Mouse (Mus musculus) heart, postnatal 36 days (tissue): Measurements from ENCODE around the gene Bckdhb. TPM values are rescaled to one million over a fixed set of nuclear protein-coding genes. Genes with fewer than 3 reads are reported as not detected.
A peak's percentile ranks its signal among the peaks of the same experiment; 100 is the strongest.

Experiments used
- DNase-seq, 2 experiments: peaks; one replicate each; pipeline ENCODE4 v3.0.0; 2021 to 2022
- intact Hi-C: fragments of 180-260 bp; cut with DNase I; formaldehyde crosslinking; loops from one replicate; pipeline ENCODE4 v1.15.1; 2025
- total RNA-seq, 2 experiments: library from RNA; stranded (reverse); gene quantifications; 2 replicates each; pipeline ENCODE4 v1.2.3; 2021

Gene Bckdhb
- total RNA-seq, 2 experiments from 2014 or later, result 85.1 to 112 TPM

DNA sequence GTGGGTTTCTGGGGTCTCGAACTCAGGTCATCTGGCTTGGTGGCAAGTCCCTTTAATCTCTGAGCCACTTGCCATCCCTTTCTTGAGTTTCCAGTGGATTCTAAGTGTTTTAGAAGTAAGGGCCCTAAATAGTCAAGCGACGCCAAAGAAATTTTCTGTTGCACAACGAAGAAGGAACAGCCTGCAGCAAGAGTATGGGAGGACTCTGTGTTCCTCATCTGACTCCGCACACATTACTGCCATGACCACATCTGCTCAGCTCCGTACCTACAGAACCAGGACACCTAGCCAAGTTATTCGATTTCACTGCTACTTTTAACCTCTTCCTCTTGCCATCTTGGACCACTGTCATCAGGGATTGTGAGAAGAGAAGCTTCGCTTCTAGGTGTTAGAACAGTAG, 168.0 kb downstream of the Bckdhb start:
- intact Hi-C loops, result no loop called here
- DNase-seq, result no peak

DNA sequence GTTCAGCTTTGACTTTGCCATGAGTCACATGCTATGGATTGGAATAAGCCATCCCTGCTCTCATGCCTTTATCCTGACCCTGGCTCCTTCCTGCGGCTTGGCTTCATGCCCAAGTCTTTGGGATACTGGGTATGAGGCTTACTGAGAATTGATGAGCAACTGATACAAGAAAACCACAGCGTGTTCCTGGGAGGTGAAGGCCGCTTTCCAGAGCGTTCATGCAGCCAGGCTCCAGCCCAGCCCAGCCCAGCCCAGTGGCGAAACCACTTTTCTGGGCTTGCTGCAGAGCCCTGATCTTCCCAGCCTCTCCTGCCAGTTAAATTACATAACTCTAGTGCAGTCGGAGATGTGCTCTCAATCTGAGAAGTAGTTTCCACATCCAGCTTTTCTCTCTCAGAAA, 169.2 kb downstream of the Bckdhb start:
- intact Hi-C loops, result no loop called here
- DNase-seq, result peak in 1 of 2 experiments; percentile 33

GRCm38 (mm10) chr9:84096484-84097015, 171.6 kb downstream of the Bckdhb start:
- intact Hi-C loops, result no loop called here
- DNase-seq, result no peak

DNA sequence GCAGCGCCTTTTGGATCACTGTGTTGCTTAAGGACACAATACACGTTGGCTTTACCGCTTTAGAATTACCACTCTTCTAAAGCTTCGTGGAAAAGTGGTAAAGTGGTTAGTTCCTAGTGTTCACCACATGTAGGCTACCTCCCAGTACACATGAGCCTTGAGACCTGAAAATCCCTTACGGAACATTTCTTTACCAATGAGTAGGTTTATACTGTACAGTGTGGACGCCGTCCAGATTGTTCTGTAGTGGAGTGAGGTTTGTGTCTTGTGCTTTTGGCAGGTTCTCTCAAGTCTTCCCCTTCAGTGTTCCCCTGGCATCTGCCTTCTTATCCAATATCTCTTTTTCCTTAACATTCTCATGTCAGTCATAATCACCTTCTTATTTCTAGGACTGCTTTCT, 178.4 kb downstream of the Bckdhb start:
- no peak for DNase-seq
- intact Hi-C loops, result no loop called here

DNA sequence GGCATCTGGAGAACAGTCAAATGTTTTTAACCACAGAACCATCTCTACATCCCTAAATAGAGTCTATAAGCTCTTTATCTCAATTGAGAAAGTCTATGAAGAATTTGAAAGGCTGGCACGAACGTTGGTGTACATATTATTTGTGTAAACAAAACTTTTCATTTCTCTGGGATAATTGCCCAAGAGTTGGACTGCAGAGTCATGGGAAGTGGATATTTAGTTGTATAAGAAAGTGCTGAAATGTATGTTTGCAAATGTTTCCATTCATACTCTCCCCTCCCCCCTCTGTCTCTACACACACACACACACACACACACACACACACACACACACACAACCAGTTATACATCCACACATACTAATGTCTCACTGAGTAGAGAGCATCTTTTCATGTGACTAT, 181.5 kb downstream of the Bckdhb start:
- DNase-seq, result no peak
- intact Hi-C loops, result no loop called here

- intact Hi-C loops, result no loop called here
- DNase-seq, result no peak
Observed at GRCm38 (mm10) chr9:84107045-84107813, 182.3 kb downstream of the Bckdhb start.

DNA sequence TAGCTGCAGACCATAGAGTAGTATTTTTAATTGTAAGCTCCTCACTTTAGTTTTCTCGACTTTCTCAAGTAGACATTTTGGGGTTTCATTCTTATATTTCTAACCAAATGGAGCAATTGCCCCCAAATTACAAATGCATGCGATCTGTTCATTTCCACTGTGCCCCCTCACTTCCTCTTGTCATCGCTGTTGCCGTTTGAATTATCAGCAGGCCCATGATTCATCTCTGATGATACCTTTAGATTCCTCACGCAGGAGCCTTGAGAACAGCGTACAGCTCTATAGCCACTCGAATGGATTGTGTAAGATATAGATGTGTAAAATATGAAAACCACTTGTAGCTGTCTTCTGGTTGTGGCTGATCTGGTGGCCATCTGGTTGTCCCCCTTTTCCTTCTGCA, 183.6 kb downstream of the Bckdhb start:
- no peak for DNase-seq
- intact Hi-C loops, result no loop called here

DNA sequence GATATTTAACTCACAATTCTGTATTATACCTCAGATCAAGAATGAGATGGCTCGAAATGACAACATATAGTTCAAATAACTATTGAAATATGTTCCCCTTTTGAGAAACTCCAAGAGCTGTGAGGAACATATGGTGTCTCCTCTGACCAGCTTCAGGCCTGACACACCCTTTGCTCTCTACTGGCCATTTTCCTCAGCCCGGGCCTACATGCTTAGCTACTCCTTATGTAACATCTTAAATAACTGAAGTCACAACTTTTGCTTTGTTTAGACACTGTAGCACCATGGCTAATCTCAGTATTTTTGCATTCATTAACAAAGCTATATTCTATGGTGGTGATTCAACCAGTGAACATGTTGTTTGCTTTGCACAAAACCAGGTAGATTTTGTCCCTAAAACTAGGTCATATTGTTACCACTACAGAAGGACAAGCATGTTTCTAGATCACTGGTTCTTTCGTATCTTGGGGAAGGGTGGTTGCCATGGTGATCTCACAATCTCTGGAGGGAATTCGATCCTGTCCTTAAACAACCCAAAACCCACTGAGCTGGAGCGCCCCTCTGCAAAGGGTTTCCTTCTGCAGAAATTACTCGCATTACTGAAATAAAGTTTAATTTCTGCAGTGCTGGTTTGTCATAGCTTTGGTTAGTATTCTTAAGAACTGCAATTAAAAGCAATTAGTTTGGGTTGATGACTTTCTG, 185.0 kb downstream of the Bckdhb start:
- intact Hi-C loops, result loop anchor here (10.0 kb wide), 1 partner anchor 1215 kb away; the partner anchor contains the start of gene Tent5a
- DNase-seq, result no peak

DNA sequence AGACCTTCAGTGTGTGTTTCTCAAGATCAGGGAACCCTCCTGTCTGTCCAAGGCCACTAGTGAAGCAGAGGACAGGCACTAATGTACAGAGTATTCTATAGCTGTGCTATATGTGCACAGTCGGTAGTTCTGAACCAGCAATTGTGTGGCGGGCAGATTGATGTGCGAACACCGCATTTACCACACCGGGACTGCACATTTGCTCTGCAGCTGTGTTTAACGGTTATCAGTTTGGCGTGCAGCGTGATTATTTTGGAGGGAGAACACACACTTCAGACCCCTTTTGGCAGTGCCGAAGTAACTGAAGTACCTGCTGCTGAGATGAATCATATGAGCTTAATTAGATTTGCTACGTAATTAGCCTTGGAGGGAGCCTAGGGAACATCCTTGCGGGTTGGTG, 185.7 kb downstream of the Bckdhb start:
- peak; percentile 18 to 24 for DNase-seq
- intact Hi-C loops, result loop anchor here (10.0 kb wide), 1 partner anchor 1214 kb away; the partner anchor contains the start of gene Tent5a

DNA sequence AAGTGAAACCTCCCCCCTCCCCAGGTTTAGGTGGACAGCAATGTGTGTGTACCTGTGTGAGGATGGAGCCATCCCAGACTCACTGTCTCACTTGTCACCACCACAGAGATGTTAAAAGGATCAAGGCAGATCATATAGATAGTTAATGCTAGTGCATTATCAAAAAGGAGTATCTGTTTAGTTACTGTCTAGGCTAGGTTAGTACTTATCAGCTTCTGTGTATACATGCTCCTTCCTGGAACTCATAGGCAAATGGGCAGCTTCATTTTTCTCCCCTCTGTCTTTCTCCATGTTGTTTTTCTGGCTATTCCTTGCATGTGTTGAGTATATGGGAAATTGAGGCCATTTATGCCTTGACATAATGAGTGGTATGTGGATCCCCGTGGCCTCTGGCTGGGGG, 187.4 kb downstream of the Bckdhb start:
- DNase-seq, result no peak
- intact Hi-C loops, result loop anchor here (10.0 kb wide), 1 partner anchor 1212 kb away; the partner anchor contains the start of gene Tent5a

GRCm38 (mm10) chr9:84112842-84113568, 188.1 kb downstream of the Bckdhb start:
- intact Hi-C loops, result loop anchor here (10.0 kb wide), 1 partner anchor 1212 kb away; the partner anchor contains the start of gene Tent5a
- DNase-seq, result no peak

DNA sequence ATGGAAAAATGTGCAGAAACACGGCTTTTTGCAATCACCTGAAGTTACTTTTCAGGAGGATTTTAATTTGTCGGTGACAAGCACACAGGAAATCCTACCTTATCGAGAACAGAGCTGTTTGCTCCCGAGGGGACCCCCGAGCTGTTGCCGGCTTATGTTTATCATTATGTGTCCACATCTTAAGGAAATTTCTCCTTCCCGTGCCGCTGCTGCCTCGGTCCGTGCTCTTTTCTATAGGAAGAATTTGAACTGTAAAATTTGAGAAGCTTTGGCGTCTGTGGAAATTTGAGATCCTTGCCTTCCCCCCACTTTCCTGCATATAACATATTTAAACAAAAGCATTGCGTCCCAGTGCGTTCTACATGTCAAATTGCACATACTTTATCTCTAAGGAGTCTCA, 189.3 kb downstream of the Bckdhb start:
- intact Hi-C loops, result loop anchor here (10.0 kb wide), 1 partner anchor 1211 kb away; the partner anchor contains the start of gene Tent5a

GRCm38 (mm10) chr9:84117337-84117736, 192.4 kb downstream of the Bckdhb start:
- no peak for DNase-seq
- intact Hi-C loops, result loop anchor here (10.0 kb wide), 1 partner anchor 1207 kb away; the partner anchor contains the start of gene Tent5a

More for the DNA sequence above, 189.3 kb downstream of the Bckdhb start:
- DNase-seq, result no peak

- peak in 1 of 2 experiments; percentile 12 for DNase-seq
- intact Hi-C loops, result no loop called here
Observed at GRCm38 (mm10) chr9:84124996-84125395, 200.1 kb downstream of the Bckdhb start.

GRCm38 (mm10) chr9:84130338-84130737, 205.4 kb downstream of the Bckdhb start:
- intact Hi-C loops, result no loop called here
- DNase-seq, result no peak

GRCm38 (mm10) chr9:84135062-84135461, 210.1 kb downstream of the Bckdhb start:
- intact Hi-C loops, result no loop called here
- no peak for DNase-seq

- intact Hi-C loops, result no loop called here
- no peak for DNase-seq
Observed at GRCm38 (mm10) chr9:84137192-84137591, 212.2 kb downstream of the Bckdhb start.

GRCm38 (mm10) chr9:84148124-84148523, 223.2 kb downstream of the Bckdhb start:
- no peak for DNase-seq
- intact Hi-C loops, result no loop called here
